Mouse (Mus musculus) ES-E14 (cell line): ENCODE results near the gene Dusp11.

Experiments used
- CHD2 ChIP-seq: IDR thresholded peaks from 2 replicates; pipeline ENCODE4 v1.6.1; 2014; ENCODE audit warnings: mild to moderate bottlenecking, low read depth, low read length, inconsistent platforms
- ZNF384 ChIP-seq: IDR thresholded peaks from 2 replicates; pipeline ENCODE4 v1.6.1; 2012; ENCODE audit warnings: low read depth, low read length, inconsistent platforms

- no peak for TF ChIP-seq CHD2
- no peak for TF ChIP-seq ZNF384
Measured at GRCm38 (mm10) chr6:85974941-85975617, 13.6 kb upstream of the Dusp11 start.
